Mouse (Mus musculus) heart, postnatal 14 days (tissue): ENCODE results near the gene Rftn2. TPM values are rescaled to one million over a fixed set of nuclear protein-coding genes. Genes with fewer than 3 reads are reported as not detected.
"Not testable (repeated sequence)": the region's sequence is repeated elsewhere in the genome, so short reads cannot be mapped to it uniquely, and the experiment has no call there.

ENCODE experiments used
- DNase-seq, 2 experiments: peaks; one replicate each; pipeline ENCODE4 v3.0.0; 2021 to 2022
- intact Hi-C: fragments of 180-260 bp; cut with DNase I; formaldehyde crosslinking; loops from one replicate; pipeline ENCODE4 v1.15.1; 2025
- total RNA-seq, 2 experiments: library from RNA; stranded (reverse); gene quantifications; 2 replicates each; pipeline ENCODE4 v1.2.3; 2021

The Rftn2 gene
- total RNA-seq, 2 experiments from 2014 or later = 10.6 to 11.9 TPM

GRCm38 (mm10) chr1:55133173-55133572 is 93.4 kb downstream of the Rftn2 start:
- no peak for DNase-seq
- intact Hi-C loops = no loop called here

GRCm38 (mm10) chr1:55132308-55132707 is 94.3 kb downstream of the Rftn2 start:
- DNase-seq = no peak
- intact Hi-C loops = no loop called here

GRCm38 (mm10) chr1:55131424-55132014 is 95.1 kb downstream of the Rftn2 start:
- intact Hi-C loops = loop anchor here (2.0 kb wide), 2 partner anchors 45 to 105 kb away; partner anchors contain the start of gene Mars2
- DNase-seq = no peak

GRCm38 (mm10) chr1:55130943-55131401 is 95.6 kb downstream of the Rftn2 start, which contains the start of gene Mob4:
Gene Mob4 (plus strand): TSS chr1:55131231.
- DNase-seq = peak; percentile 97
- intact Hi-C loops = loop anchor here (2.0 kb wide), 2 partner anchors 44 to 106 kb away; partner anchors contain the start of gene Mars2

- intact Hi-C loops = loop anchor here (2.0 kb wide), 2 partner anchors 44 to 106 kb away; partner anchors contain the start of gene Mars2
Measured at GRCm38 (mm10) chr1:55130190-55130916, 96.2 kb downstream of the Rftn2 start.

GRCm38 (mm10) chr1:55129716-55130115 is 96.9 kb downstream of the Rftn2 start:
- no peak for DNase-seq
- intact Hi-C loops = loop anchor here (2.0 kb wide), 2 partner anchors 43 to 107 kb away; partner anchors contain the start of gene Mars2

More at GRCm38 (mm10) chr1:55130190-55130916, 96.2 kb downstream of the Rftn2 start:
- no peak for DNase-seq

GRCm38 (mm10) chr1:55124136-55124535 is 102.4 kb downstream of the Rftn2 start:
- intact Hi-C loops, DNase-seq: not testable (repeated sequence)

- intact Hi-C loops = no loop called here
- DNase-seq = no peak
Measured at GRCm38 (mm10) chr1:55123561-55123960, 103.0 kb downstream of the Rftn2 start.

- intact Hi-C loops = no loop called here
- DNase-seq = no peak
Measured at GRCm38 (mm10) chr1:55123046-55123445, 103.5 kb downstream of the Rftn2 start.

Other genes starting within 250 kb of the Rftn2 start
- 100 to 1,000 TPM; 100 to 106 TPM for gene Sf3b1, start 199.3 kb downstream of the Rftn2 start, total RNA-seq
- gene Coq10b, start 174.0 kb downstream of the Rftn2 start, total RNA-seq = 10 to 100 TPM; 47.3 to 61.7 TPM
- 100 to 1,000 TPM; 125 TPM for gene Hspe1, start 138.7 kb downstream of the Rftn2 start, total RNA-seq
- gene Hspd1, start 138.5 kb downstream of the Rftn2 start, total RNA-seq = 100 to 1,000 TPM; 331 to 362 TPM
- gene Mob4, start 95.6 kb downstream of the Rftn2 start, total RNA-seq = 10 to 100 TPM; 36.6 to 38.2 TPM
- gene Mars2, start 10.4 kb upstream of the Rftn2 start, total RNA-seq = 1 to 10 TPM; 4.9 to 5.2 TPM
- gene Boll, start 136.7 kb upstream of the Rftn2 start, total RNA-seq = not detected
- gene Plcl1, start 179.1 kb upstream of the Rftn2 start, total RNA-seq = 1 to 10 TPM; 4.8 to 4.9 TPM